Mouse (Mus musculus) T-helper 1 cell (primary cell): Measurements from ENCODE around the gene Bri3bp.
"Not testable (repeated sequence)": the region's sequence is repeated elsewhere in the genome, so short reads cannot be mapped to it uniquely, and the experiment has no call there.

Experiments used
- in situ Hi-C: fragments of 300-600 bp; cut with MboI, MseI; formaldehyde crosslinking; loops from one replicate; pipeline ENCODE4 v1.15.1; 2025; ENCODE audit warnings: high pct_unique_total_duplicates

Bri3bp gene

GRCm38 (mm10) chr5:125485031-125485778 lies 43.8 kb downstream of the Bri3bp start:
- in situ Hi-C loops: no loop called here

DNA sequence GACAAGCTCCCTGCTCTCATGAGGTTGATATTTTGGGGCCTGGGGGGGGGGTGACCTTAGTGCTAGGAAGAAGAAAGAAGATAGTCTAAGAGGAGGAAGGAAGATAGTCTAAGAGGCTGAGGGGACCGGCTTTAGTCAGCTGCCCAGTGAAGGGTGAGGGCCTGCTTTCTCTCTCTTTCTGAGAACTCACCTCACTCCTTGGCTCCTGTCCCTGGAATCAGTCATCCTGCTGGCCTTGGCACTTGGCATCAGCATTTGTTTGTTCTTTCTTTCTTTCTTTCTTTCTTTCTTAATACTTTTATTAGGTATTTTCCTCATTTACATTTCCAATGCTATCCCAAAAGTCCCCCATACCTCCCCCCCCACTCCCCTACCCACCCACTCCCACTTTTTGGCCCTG lies 44.7 kb downstream of the Bri3bp start:
- in situ Hi-C loops: no loop called here

DNA sequence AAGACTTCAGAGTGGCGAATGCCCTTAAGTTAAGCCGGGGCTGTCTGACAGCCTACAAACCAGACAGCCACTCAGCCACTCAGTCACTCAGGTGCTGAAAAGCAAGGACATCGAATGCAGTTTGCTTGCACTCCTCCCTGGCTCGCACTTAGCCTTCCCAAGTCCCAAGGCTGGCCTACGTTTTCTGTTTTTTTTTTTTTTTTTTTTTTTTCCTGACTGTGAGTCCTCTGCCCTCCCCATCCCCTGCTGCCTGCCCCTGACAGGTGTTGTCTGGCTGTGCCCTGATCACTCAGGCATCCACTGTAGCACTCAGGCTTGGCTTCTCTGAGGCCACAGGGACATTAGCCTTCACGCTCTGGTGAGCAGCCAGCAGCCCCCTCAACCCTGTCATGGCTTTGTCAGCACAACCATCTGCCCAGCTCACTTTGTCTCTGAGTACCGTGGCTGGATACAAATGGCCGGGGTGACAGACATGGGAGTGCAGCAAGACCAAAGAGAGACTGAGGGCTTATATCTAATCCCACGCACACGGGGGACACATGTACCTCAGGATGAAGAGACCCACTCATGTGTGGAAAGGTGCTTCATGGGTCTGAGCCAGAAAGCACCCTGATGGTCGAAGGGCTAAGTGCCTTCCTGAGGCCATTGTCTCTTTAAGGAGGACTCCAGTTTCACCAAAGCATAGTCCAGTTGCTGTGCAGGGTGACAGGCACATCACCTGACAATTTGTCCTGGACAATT lies 46.2 kb downstream of the Bri3bp start:
- in situ Hi-C loops: no loop called here

- in situ Hi-C loops: no loop called here
Measured at GRCm38 (mm10) chr5:125488116-125488455, 46.7 kb downstream of the Bri3bp start.

GRCm38 (mm10) chr5:125488953-125489352 lies 47.6 kb downstream of the Bri3bp start:
- in situ Hi-C loops: not testable (repeated sequence)

- in situ Hi-C loops: no loop called here
Measured at GRCm38 (mm10) chr5:125491107-125491506, 49.7 kb downstream of the Bri3bp start.

- in situ Hi-C loops: no loop called here
Measured at GRCm38 (mm10) chr5:125492379-125493092, 51.2 kb downstream of the Bri3bp start.

- in situ Hi-C loops: no loop called here
Measured at GRCm38 (mm10) chr5:125493093-125493423, 51.7 kb downstream of the Bri3bp start.

DNA sequence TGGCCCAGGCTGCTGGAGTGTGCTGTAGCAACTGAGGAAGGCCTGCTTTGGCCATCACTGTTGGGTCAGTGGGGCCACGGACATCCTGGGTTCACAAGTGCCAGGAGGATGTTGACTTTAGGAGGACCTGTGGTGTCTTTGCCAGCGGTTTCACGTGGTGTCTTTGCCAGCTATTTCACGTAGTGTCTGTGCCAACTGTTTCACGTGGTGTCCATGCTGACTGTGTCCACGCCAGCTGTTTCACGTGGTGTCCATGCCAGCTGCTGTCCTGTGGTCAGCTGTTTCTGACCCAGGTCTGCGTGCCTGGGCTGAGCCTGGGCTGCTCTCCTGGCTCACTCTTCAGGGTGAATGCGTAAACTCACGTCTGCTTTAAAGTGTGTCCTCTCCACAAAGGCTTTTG lies 54.3 kb downstream of the Bri3bp start:
- in situ Hi-C loops: no loop called here

GRCm38 (mm10) chr5:125497821-125498600 lies 56.6 kb downstream of the Bri3bp start:
- in situ Hi-C loops: no loop called here

DNA sequence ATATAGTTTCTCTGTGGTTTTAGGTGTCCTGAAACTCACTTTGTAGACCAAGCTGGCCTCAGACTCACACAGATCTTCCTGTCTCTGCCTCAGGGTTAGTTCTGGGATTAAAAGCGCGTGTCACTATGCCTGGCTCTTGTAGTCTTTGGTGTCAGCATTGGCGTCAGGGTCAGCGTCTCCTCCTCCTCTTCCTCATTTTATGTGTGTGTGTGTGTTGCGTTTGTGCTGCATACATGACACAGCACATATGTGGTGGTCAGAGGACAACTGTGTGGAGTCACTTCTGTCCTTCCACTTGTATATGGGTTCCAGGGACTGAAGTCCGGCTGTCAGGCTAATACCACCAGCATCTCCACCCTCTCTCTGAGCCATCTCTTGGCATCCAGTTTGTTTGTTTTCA lies 60.1 kb downstream of the Bri3bp start:
- in situ Hi-C loops: no loop called here

DNA sequence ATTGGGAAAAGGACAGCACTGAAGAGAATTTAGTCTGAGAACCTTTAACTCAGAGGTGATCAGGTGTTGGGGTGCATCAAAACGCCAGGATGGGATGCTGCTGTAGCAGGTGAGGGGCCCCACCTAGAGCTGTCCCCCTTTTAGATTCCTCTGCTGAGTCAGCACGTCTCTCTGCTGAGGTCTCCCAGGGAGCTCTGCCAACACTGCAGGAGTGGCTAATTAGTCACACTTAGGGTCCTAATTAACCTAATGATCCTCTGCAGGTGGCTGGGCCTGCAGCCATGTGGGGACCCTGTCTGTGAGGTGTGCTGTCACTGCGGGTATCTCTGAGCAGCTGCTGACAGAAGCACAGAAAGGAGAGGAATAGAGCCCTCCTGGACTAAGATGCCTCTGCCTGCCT lies 60.8 kb downstream of the Bri3bp start:
- in situ Hi-C loops: no loop called here

- in situ Hi-C loops: no loop called here
Measured at GRCm38 (mm10) chr5:125503628-125504027, 62.3 kb downstream of the Bri3bp start.

GRCm38 (mm10) chr5:125504692-125505091 lies 63.3 kb downstream of the Bri3bp start:
- in situ Hi-C loops: no loop called here

DNA sequence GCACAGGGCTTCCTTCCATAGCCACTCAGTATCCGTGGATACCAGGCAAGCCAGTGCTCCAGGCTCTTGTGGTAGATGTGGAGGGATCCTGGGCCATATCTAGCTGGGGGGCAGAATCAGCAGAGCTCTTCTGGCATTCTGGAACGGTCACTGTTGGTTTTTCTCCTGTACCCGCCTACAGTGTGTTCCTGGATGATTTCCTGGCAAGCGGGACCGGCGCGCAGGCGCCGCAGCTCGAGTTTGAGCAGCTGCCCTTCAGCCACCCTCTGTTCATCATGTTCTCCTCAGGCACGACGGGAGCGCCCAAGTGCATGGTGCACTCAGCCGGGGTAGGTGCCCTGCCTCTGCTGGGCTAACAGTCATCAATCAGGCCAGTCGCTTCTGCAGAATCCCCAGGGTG lies 64.6 kb downstream of the Bri3bp start:
- in situ Hi-C loops: no loop called here

- in situ Hi-C loops: no loop called here
Measured at GRCm38 (mm10) chr5:125507582-125507981, 66.2 kb downstream of the Bri3bp start.

DNA sequence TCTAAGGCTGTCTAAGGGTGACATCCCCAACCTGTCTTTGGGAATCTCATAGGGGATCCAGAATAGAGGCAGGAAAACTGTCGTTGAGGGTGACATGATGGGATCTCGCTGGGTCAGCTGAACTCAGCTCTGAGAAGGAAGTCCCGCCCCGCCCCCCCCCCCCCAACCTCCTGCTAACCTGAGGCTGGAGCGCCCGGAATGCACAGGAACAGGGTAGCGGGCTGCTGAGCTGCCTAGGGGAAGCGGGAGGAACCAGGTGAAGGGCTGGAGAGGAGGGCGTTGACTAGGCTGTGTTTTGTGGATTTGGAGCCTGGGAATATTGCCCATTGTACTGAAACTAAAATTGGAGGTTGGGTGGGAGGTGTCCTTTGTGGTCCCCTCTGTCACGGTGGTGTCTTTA lies 66.6 kb downstream of the Bri3bp start:
- in situ Hi-C loops: no loop called here

- in situ Hi-C loops: no loop called here
Measured at GRCm38 (mm10) chr5:125509541-125509940, 68.2 kb downstream of the Bri3bp start.
